Mouse (Mus musculus) embryo, embryonic 11.5 days (tissue): ENCODE measurements around the gene Lect2.

Experiments used
- DNase-seq: peaks from one replicate; pipeline ENCODE4 v3.0.0-alpha.2; 2012; ENCODE audit warnings: low read depth, low spot score

Gene Lect2

DNA sequence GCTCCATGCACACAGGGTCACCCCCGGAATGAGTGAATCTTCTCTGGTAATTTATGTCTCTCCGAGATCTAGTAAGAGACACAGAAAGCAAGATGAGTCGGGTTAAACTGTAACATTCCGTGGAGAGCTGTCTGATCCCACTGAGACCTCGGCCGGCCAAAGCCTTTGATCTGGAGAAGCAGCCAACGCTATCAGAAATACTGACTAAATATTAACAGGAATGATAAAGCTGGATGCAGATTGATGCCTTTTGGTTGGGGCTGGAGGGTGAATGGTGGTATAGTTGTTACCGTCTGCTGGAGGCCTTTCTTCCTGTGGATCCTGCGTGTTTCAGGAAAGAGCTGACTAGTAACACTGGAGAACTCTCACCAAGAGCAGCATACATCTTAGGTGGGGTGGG is at the start of gene Lect2:
Lect2 (minus strand) TSS at position 102 of the 400 bp plus-strand sequence.
- DNase-seq: no peak

DNA sequence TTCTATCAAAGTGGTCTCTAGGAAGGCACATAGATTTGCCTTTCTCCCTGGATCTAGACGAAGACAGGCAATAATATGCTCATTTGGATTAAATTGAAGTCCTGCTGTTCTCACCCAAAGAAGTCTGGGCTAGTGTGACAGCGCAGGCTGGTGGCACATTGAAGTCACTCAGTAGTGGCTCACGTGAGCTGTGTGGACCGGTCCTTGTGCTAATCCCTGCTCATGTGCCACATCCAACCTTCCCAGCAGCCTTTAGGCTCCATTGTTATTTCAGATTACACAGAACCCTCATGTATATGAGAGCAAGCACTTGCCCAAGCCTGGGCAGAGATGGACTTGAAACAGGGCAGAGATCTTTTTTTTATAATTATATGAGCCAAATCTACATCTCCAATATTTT is 49.0 kb upstream of the Lect2 start:
- no peak for DNase-seq

DNA sequence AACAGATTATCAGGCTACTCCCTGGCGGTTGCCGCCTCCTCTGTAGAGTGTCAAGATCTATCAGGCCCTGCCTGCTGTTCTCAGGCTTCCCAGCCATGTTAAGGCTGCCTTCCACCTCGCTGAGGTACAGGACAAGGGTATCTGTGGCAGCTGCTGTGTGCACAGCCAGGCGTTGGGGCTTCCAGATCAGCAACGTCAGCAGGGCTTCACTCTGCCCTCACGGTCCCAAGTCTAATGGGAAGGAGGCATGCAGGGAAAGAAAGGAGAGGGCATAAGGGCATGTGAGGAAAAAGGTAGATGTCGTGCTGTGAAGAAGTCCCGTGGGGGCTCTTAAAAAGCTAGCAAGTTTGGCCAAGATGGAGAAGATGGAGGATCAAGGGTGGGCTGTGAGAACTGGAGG is 46.9 kb upstream of the Lect2 start:
- no peak for DNase-seq

DNA sequence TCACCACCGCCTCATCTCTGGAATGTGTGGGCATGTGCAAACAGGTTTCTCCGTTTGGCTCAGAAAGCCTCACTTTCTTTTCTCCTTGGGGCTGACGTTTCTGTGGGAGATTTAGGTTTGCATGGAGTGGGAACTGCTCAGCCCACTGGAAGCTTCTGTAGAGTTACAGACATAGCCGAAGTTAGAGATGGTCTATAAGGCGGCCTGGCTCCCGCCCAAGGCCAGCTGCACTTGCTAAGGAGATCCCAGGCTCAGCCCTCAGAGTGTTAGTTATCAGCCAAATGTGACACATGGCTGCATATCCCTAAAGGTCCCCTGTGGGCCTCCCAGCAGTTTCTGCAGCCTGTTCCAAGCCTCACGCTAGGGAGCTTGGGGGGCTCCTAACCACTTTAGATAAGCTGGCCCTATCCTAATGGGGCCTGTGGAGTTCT is 45.7 kb upstream of the Lect2 start:
- no peak for DNase-seq

DNA sequence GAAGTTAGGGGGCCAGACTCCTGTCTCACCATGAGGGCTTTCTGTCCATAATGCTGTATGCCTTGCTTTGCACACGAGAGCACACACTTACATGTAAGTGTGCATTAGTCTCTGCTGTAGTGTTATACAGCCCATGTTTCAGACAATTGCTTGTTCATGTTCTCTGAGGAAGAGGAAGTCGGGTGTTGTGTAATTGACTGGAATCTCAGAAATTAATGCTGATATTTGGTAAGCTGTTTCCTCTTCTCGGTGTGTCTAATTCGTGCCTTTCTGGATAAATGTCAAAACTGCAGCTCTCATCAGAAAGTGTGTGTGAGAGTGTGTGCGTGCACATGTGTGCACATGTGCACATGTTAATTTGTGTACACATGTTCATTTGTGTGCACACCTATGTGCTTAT is 44.9 kb upstream of the Lect2 start:
- no peak for DNase-seq

DNA sequence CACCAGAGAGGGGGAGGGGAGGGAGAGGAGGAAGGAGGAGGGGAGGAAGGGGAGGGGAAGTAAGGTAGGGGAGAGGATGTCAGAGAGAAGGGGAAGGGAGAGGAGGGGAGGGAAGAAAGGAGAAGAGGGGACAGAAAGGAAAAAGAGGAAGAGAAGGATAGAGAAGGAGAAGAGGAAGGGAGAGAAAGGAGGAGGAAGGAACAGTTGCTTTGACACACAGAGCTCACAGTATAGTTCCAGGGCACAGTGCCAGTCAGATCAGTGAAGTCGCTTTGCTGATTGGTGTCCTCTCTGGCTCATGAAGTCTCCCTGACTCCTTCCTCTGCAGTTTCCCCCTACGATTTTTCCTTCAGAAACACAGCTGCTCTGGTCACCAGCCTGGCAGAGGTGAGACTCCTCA is 43.6 kb upstream of the Lect2 start:
- DNase-seq: no peak

DNA sequence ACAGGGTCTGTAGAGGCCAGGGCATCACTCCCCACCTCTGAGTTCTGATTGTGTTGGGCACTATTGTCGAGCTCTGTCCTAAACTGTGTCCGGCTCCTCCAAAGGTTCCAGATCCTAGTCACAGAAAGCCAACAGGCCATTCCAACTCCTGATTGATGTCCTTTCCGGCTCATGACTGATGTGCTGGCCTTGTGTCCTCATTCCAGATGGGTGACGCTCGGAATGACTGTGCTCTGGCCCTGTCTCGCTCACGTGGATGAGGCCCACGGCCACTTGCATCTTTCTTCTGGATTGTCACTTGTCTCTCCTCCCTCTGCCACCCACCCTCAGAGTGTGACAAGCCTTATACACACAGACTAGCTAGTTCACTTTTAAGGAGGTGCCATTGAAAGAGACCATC is 42.9 kb upstream of the Lect2 start:
- no peak for DNase-seq

DNA sequence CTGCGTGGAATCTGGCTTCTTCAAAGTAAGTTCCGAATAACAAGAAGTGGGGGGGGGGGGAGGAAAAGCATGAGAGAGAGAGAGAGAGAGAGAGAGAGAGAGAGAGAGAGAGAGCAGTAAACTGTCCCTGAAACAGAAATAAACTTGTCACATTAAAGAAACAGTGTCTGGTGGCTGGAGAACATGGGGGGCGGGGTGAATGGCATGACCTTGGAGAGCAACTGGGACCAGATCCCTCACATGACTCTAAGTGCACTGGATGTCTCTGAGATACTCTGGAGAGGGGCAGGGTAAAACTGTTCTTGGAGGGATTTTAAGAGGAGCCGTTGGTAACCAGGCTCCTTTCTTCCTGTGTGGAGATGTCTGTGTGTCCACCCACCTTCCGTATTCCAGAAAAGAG is 41.9 kb upstream of the Lect2 start:
- DNase-seq: no peak

DNA sequence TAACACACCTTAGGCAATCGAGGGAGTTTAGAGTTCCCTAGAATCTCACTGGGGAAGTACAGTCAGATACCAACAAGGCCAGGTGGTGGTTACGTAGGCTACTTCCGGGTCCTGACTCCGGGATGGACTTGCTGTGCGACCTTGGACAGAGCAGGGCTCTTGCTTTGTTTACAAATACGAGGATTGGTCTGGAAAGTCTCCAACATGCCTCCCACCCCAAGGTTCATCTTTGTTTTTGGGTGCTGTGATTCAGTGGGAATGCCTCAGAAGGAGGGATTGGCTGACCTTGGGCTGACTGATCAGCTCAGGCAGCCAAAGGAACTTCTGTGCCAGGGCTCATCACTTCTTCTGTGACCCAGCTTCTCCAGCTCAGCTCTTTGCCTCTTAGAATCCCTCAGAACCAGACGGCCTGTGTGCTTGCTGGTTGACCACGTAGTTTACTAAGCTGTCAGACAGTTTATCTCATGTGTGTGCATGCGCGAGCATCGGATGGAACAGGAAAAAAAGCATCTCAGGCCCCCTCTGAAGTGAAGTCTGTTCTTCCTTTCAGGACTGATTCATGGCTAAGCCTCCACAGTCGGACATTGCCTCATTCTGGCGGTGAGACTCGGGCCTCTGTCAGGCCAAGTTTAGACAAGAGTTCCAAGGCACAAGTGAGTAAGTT is 40.3 kb upstream of the Lect2 start:
- DNase-seq: no peak

DNA sequence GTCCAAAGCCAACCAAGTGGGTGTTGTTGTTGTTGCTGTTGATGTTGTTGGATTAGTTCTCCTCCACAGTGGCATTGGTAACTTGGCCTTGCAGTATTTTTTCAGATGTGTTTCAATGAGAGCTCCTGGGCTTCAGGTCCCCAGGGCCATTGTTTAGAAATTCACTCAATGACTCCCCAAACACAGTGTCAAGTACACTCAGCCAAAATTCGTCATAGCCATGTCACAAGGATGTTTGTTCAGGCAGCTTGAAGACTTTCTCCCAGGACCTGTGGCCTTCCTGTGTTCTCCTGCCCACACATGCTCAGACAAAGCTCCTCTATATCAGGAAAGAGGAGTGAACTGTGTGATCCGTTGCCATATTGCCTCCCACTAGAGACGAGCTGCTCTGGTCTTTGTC is 37.7 kb upstream of the Lect2 start:
- no peak for DNase-seq

DNA sequence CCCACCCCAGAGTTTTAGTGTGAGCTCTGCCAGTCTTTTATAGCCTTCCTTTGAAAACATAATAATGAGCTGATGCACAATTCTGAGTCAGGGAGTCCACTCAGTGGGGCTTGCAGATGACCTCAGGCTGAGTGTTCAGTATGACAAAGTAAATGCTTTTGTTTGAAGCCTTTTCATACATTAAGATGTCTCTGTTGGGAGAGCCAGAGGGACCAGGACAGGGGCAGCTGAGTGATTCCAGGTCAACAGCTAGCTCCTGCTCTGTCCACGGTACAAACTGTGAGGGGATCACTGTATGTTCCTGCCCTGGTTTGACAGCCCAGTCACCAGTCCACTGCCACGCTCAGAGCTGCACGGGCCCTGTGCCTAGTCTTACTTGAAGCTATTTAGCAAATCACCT is 34.4 kb upstream of the Lect2 start:
- no peak for DNase-seq

DNA sequence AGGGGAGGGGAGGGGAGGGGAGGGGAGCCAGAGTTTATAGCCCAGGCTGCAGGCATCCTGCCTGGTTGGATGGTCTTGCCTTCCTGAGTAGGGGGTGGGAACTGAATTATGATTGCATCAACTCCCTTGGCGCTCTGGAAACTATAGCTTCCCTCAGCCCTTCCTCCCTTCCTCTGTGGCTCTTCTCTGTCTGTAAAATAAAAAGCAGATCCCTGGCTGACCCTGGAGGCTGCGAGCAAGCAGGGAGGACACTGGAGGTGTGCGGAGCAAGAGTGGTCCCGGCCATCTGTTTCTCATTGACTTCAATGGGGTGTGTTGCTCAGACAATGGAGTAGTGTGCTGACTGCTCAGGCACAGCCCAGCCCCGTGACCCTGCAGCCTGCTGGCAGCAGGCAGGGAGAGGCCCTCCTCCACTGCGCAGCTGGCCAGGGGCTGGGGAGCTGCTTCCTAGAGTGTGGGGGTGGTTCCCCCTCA is 33.7 kb upstream of the Lect2 start:
- DNase-seq: peak; percentile 87

DNA sequence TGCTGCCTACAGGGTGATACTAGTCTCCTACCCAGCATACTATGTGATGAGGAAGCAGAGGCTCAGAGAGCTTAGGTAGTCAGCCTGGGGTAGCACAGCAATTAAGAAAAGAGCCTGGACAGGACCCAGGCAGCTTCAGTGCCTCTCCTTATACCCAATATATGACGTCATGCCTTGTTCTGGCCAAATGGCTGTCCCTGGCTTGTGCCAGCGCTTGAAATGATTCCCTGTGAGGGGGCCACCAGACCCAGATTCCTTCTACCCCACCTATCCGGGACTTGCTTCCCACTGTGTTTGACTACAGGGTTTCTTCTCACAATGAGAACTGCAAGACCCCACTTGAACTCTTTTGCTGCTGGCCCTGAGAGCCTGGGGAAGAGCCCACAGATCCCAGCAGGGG is 33.2 kb upstream of the Lect2 start:
- no peak for DNase-seq

DNA sequence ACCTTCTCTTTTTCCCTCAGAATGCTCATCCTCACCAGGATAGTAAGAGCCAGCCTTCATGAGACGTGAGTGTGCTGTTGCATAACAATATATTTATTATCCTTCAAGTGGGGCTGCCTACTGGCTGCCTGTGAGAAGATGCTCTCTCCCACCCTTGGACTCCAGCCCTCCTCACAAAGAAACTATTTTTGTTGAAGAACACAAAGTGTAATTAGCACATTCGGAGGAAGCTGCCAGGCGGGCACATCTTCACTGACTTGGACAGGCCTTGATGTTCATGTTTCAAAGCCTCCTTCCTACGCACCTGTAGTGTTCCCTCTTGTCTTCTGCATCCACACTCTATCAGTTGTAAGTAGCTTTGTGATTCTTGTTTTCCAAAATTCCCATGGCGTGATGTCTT is 32.1 kb upstream of the Lect2 start:
- no peak for DNase-seq

DNA sequence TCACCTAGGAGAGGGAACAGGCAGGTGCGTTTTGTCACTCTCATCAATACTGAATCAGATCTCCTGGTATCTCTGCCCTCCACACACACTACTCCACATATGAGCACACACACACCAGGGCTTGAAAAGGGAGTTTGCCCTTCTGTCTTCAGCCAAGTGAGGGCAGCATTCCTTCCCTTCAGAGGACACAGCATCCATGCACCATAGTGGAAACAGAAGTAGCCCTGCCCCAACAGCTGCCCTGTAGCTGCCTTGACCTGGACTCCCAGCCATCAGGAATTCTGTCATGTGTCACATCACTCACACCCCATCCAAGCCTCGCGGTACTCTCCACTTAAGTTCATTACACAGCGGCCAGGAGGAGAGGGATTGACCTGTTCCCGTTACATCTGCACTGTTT is 29.8 kb upstream of the Lect2 start:
- DNase-seq: no peak

DNA sequence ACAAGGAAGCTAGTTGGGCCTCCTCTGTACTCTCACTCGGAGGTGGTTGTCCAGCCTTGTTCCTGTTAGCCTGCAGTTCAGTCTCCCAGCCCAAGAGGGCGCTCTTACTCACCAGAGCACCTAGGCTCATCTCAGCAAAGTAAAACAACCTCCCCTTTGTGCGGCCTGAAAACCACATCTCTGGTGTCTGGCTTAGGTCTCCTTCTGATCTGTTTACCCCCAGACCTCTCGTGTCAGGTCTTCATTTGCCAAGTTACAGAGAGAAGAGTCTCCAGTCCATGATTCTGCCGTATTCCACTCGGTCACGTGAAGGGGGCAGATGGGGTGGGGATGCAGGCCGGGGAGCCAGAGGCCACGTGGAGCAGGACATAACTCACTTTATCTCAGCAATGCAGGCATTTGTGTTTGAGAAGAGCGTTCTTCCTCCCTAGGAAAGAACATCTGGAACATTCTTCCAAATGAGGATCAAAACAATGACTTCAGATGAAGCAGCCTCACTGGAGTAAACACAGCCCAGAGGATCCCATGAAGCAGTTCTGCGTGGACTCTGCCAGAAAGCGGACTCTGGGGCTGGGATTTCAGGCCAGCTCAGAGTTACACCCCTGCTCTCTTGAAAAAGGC is 27.5 kb upstream of the Lect2 start:
- peak; percentile 59 for DNase-seq

DNA sequence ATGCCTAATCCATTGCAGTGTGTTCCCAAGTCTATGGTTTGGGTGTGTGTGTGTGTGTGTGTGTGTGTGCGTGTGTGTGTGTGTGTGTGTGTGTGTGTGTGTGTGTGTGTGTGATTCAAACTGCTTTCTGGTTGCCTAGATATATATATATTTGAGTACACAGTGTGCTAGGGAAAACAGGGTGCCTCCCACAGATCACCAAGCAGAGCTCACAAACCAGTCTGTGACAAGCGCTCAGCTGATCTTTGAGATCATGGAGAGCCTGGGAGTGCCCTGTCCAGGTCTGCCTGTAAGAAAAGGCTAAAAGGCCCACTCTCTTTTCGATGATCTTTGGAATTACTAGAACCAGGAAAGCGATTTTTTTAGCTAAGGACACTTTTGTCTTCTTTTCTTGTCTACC is 26.8 kb upstream of the Lect2 start:
- DNase-seq: no peak

DNA sequence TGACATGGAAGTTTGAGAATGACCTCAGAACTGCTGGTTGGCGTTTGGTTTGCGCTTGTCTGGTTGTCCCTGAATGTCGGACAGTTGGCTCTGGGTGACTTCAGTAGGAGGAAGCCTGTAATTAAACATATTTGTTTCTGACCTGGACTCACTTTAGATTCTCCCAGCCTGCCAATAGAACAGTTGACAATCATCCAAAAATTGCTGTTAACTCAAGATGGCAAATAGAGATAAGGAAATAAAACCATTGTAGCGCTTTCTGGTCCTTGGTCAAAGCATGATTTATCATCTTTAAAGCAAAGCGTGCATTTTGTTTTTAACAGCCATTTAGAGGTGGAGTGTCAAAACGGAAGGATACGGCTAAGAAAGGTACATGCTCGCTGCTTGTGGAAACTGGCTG is 23.3 kb upstream of the Lect2 start:
- no peak for DNase-seq

DNA sequence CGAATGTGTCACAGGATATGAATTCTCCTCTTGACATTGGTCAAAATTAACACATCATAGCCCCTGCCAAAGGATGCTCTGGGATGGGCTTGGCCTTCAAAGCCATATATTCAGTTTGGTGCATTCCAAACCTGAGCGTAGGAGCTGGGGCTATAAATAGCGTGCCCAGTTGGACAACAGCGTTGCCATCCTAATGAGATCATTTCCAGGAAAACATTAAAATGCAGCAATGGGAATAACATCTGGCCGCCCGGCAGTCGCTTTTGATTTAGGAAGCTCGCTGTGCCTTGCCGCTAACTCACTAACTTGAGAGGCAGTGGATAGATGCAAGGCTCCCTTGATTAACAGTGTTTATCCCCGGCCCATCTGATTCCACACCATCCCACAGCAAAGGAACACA is 18.0 kb upstream of the Lect2 start:
- no peak for DNase-seq

DNA sequence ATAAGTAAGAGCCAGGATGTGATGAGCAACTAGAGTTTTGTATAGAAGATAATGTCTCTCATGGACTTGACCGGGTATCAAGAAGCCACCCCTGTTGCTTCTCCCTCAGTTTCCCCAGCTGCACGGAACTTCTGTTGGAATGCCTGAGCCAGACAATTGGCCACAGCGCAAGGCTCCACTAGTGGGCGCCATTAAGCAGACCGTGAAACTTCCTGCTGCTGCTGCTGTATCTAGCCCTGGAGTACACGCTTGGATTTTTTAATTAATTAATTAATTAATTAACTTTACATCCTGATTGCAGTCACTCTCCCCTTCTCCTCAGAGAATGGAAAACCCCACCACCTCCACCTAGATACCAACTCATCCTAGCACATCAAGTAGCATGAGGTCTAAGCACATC is 14.8 kb upstream of the Lect2 start:
- no peak for DNase-seq

DNA sequence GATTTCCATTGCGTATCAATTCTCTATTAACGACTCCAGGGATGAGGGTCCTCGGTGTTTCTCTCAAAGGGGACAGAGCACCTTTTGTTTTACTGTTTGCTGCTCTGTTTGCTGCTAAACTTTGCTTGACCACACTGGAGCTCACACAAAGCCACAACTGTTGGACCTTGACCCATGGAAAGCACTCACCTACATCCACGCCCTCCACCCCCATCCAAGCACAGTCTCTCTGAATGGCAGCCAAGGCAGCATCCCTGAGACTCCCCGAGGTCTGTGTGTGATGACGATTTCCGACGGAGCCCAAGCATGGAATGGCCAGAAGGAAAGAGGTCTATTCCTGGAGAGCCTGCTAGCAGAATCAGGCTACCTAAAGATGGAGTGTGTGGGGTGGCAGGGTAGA is 12.8 kb upstream of the Lect2 start:
- no peak for DNase-seq

DNA sequence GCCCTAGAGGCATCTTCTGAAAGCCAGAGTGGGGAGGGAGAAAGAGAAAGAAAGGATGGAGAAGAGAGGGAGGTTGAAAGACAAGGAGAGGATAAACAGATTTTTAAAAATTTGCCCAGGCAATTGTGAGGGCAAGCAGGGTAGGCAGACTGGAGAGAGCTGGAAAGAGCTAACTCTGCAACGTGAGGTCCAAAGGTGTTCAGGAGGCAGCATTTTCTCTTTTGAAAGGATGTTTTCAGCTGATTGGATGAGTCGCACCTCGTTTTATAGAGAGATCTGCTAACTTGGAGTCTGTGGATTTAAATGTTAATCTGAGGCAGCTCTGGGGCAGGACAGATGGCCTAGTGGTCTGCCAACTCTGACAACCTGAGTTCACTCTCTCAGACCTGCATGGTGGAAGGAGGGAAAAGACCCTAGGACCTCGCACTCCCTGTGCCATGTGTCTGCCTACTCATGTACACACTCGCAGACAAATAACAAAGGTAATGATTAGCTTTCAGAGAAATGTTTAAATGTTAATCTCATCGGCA is 11.6 kb upstream of the Lect2 start:
- DNase-seq: no peak

DNA sequence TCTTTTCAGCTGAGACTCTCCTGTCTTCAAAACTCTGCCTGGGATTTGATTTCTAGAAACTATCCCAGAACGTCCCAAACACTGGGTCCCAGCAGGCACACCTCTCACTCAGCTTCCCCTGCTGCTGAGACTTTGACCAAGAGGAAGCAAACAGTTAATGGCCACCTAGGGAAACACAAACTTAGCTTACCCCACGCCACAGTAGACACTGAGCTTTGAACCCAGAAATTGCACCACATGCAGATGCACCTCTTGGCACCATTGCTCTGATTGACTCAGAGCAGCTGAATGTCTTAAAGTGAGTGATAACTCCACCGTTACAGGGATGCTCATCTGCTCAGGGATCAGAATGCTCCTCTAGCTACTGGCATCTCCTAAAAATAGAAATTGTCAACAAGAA is 10.5 kb upstream of the Lect2 start:
- DNase-seq: no peak

DNA sequence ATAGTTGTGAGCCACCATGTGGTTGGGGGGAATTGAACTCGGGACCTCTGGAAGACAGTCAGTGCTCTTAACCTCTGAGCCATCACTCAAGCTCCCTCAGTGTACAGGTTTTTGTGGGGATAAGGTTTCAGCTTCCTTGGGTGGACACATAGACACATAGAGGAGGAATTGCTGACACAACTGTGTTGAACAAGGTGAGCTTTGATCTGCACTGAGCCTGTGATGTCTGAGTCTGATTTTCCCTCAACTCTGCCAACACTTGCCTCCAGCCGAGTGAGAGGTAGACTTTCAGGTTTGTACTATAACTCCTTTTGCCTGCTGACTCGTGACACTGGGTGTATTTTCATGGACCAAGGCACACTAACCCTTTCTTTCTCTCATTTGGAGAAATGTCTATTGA is 8.4 kb upstream of the Lect2 start:
- no peak for DNase-seq
